Mouse (Mus musculus) mouse embryonic stem cell (cell line): ENCODE measurements around the gene Syne3.

Source experiments
- in situ Hi-C, 2 experiments: fragments of 300-500 bp; cut with MboI; formaldehyde crosslinking; loops; 1 replicate in 1 of 2; 3 replicates in 1 of 2; pipeline ENCODE4 v1.14.3; 2019 to 2020; ENCODE audit warnings: low sequenced_read_pairs in 2 of 2, low pct_unique_long_range_greater_than_20kb in 1 of 2, mixed read lengths in 1 of 2; ENCODE audit not compliant: unreplicated experiment in 1 of 2

Syne3 gene

DNA sequence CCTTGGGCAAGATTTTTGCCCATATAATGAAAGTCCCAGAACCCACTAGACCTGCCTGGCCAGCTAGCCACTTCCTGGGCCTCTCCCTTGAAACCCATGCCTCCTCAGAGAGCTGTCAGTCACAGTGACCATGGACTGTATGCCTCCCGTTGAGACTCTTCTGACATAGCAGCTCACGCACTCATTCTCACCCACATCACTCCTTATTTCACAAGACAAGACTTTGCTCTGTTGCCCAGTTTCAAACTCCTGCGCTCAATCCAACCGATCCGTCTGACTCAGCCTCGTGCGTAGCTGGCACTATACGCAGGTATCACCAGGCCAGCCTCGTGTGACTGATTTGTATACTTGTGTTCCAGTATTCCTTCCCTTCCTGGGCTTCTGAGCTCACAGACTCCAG lies 22.8 kb downstream of the Syne3 start:
- in situ Hi-C loops, result no loop called here

DNA sequence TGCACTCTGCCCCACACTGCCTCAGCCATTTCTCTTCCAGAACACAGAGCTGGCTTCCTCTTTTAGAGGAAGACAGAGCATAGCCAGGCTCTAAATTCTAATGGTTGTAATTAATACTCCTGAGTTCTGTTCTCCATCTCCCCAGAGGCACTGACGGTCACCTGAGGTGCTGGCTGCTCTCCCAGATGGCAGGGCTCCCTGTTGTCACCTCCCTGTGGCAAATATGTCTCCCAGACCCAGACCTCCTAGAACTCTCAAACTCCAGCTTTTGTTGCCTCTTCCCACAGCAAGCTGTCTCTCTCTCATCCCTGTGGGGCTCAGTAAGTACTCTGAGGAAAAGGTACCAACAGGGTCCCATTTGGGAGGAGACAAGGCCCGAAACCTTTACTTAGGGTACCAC lies 23.6 kb downstream of the Syne3 start:
- in situ Hi-C loops, result no loop called here

DNA sequence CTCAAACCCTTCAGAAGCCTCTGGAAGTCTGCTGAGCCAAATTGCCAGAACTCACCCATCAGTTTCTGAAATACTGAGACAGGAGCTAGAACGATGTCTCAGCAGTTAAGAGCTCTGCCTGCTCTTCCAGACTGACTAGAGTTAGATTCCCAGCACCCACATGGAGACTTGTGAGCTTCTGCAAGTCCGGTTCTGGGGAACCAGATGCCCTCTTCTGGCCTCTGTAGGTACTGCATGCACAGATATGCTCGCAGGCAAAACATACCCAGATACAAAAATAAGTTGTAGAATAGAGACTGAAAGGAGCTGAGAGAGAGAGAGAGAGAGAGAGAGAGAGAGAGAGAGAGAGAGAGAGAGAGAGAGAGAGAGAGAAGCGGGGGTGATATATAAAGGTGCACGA lies 24.5 kb downstream of the Syne3 start:
- in situ Hi-C loops, result no loop called here

DNA sequence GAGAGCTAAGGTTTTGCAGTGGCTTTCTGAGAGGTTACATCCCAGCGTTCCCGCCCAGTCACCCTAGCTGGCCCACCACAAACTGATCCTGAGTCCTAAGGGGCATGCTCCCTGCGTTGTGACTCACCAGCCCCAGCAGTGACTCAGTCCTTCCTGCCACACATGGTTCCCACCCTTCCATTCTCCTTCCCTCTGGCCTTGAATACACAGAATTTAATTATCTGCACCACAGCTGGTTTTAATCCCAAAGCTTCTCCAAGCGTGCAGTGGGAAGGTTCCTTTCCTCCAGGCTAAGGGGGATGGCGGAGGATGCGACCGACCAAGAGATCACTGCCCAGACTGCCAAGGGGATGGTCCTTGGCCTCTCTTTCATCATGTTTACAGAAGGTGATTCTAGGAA lies 26.1 kb downstream of the Syne3 start:
- in situ Hi-C loops, result no loop called here

DNA sequence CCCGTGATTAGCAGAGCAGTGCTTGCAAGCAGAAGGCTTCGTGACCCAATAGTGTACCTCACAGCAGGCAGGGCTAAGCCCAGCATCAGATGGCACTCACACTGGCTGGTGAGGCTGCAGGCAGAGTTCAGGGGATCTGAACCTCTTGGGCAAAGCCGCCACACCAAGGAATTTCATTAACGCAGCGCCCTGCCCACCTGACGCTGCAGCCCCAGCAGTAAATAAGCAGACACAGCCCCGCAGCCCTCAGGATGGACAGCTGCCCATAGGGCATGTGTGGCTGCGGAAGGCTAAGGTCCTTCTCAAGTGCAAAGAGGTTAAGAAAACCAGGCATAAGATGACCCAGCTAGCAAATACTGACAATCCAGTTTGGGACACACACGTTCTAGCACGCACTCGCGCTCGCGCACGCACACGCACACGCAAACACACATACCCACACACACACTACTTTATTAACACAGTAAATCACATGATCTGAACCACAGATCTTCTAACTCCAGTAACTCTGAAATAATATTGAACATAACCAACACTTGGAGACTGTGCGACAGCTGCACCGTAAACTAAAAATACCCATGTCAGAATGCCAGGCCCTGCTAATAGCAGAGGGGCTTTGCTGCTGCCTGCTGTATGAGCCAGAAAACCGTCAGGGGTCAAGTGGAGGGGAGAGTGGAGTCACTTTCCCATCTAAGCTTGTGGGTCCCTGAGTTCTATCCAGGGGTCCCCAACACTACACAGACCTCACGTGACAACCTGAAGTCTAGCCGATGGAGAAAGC lies 30.5 kb downstream of the Syne3 start:
- in situ Hi-C loops, result no loop called here

DNA sequence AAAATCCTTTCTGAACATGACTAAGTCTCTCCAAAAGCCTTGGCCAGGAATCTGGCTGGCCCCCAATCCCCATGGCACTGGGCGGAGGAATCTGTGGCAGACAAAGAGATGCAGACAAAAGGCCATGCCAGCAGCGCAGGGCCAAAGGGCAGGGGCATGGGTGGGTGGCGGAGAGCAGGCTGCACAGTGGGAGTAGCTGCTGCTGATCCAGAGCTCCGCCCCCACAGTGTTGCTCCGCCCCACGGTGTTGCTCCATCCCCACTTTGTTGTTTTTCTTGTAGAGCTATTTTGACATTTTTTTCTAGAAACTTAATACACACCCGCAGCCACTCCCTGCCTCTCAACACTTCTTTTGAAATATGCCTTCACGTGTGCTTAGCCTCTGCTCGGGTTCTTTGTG lies 31.2 kb downstream of the Syne3 start:
- in situ Hi-C loops, result no loop called here

DNA sequence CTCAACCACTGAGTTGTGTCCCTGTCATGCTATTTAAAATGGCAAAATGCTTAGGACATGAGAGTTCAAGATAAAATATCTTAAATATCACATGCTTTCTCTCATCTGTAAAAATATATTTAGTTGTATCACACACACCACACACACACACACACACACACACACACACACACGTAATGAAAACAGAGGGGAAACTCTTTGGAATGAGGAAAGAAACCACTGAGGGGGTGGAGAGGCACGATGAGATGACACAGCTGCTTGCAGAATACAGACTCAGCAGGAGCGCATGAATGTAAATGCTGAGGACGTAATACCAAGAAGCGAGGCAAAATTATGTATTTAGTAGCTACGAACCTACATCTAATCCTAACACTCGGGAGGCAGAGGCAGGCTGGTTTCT lies 32.7 kb downstream of the Syne3 start:
- in situ Hi-C loops, result no loop called here

DNA sequence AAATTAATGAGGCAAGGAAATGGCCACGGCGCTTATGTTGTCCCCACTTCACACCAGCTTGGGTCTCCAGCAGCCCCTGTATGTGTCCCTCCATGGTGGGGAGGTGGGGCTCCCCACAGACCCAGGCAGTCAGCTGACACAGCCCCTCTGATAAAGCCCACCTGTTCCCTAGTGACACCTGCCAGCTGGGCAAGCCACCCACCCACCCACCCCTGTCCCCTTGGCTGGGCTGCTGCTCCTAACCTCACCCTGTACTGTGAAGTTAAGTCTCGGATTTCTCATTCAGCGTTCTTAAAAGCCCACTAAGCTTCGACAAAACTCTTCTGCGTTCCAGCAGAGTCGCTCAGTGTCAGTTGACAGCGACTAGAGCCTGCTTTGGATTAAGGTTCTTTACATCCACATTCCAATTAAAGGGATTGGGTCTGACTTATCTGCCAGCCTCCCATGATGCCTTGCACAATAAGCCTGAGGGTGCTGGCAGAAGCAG lies 33.2 kb downstream of the Syne3 start:
- in situ Hi-C loops, result no loop called here

DNA sequence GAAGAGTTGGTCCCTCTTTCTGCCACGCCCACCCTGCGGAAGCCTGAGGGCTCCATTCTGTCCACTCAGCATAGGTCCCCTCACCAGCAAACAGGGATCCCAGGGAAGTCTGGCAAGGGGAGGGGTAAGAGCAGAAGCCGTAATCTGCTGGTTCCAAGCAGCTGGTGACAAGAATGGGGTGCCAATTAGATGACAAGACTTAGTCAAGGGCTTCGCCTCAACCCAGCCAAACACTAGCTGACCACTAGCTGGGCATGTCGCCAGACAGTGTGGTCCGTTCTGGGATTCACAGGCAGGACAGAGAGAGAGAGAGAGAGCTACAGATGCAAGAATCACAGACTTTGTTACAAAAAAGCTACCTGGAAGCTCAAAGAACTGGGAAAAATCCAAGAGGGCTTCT lies 36.7 kb downstream of the Syne3 start:
- in situ Hi-C loops, result no loop called here

DNA sequence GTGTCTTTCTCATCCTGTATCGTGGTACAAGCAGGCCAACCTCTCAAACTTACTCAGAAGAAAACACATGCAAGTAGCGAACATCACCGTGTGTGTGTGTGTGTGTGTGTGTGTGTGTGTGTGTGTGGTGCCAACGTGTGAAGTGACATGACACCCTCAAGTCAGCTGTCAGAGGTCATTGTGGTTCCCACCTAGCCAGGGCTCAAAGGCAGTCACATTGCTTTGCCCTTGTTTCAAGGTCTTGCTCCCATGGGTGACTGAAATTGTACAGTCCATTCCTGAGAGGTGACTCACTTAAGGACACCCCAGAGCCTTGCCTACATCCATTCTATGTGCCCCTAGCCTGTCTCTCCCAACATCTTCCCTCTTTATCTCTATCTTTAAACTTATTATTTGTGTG lies 40.0 kb downstream of the Syne3 start:
- in situ Hi-C loops, result no loop called here

DNA sequence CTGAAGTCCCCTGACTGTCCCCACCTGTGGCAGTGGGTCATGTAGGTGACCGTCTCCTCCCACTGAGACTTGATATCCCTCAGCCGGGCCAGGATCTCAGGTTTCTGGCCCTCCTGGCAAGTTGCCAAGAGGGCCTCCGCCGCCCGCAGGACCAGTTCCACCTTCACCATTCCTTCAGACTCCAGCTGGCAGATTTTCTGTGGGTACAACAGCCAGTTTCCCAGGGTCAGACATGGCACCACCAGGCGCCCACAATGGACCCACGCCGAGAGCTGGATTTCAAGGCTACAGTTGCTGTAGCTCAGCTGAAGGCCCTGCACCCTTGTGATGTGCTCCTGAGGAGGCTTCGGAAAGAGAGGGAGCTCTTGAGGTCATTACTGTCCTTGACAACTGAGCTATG lies 40.4 kb downstream of the Syne3 start:
- in situ Hi-C loops, result no loop called here

DNA sequence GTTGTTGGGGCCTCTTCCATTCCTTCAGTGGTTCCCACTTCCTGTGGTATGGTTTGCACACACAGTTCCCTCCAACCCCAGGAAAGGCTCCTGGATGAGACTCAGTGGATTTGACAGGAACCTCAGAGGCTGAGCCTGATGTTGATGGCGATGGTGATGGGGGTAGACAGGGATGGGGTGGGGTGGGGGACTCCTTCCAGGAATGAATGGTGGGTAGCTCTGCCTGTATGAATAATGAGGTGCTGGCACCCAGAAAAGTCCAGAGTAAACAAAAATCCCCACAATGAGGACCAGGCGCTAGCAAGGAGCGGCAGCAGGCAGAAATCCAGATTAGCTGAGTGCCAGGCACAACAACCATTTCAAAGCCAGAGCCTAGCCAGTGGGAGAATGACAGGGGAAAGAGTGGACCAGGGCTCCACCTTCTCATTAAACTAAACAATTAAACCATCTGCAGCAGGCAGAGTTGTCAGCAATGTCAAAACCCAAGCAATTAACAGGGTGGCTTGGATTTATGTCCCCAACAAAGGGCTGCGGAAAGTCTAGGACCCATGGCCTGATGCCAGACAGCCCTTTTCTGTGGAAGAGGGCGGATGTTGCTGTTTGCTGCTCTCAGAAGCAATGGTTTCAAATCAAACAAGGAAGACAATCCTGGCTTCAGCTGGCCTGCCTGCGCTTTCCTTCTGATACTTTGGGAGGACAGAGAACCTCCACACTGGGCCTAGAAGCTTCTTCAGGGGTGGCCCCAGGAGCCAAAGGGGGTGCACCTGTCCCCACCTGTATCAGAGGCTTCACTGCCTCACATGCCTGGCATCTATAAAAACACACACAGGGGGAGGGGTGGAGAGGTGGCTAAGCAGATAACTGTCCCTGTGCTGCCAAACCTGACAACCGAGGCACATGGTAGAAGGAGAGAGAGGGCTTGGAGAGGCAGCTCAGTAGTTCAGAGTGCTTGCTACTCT lies 44.4 kb downstream of the Syne3 start:
- in situ Hi-C loops, result no loop called here

DNA sequence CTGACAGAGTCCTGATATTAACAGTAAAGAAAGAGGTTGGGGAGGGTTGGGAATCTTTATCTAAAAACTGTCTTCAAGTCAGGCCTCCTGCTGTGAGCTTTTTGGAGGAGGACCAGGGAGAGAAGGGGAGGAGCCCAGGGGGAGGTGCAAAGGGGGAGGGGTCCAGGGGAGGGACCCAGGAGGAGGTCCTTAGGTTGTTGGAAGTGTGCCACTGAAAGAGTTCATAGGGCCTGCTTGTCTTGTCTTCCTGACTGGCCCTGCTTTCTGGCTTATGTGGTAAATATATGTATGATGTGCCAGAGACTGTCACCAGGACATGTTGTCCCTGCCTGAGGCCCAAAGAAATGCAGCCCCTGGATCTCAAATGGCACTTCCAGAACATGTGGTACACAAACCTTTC lies 49.2 kb downstream of the Syne3 start:
- in situ Hi-C loops, result no loop called here

DNA sequence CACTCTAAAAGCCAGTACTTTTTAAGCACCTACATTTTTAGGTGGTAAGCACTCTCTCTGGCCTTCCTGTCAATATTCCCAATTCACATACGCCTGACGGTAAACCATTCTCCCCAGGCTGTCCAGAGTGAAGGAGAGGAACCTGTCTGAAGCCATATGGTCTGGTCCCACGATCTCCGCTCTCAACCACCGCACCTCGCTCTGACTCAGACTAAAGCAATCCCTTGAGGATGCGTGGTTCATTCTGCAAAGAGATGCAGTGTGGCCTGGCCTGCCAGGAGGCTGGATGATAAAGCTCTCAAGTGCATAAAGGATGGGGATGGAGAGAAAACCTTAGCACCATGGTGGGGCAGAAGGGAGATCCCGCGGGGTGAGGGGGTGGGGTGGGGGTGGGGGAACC lies 49.6 kb downstream of the Syne3 start:
- in situ Hi-C loops, result no loop called here

DNA sequence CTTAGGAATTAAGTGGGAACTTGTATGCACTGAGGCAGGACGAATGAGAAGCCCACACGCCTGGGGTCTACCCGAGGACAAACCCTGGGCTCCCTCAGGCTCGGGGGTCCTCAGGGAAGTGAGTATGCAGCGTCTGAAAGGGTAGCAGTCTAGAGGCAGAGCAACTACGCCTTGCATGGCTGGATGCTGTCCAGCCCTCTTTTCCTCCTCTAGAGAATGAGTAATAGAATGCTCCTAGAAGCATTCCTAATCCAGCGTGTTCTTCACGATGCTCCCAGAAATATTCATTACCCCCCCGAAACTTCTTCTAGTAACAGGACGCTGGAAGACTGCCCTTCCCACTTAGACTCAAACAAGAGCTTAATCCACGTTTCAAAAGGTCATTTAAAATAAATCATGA lies 51.3 kb downstream of the Syne3 start:
- in situ Hi-C loops, result no loop called here

DNA sequence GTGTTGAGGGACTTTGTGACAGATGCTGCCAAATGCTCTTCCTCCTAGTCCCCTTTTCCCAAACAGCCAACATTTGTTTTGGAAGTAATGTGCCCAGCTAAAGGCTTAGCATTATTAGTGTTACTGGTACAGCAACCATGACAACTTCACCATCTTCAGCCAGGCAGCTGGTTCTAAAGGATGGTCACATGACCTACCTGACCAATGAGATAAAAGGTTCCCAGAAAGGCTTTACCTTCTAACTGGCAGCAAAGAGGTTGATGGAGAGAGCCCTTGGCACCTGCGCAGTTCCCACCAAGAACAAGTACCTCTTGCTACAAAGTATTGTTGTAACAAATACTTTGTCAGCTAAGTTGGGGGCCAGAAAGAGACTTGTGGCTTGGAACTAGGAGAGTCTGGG lies 52.4 kb downstream of the Syne3 start:
- in situ Hi-C loops, result no loop called here

DNA sequence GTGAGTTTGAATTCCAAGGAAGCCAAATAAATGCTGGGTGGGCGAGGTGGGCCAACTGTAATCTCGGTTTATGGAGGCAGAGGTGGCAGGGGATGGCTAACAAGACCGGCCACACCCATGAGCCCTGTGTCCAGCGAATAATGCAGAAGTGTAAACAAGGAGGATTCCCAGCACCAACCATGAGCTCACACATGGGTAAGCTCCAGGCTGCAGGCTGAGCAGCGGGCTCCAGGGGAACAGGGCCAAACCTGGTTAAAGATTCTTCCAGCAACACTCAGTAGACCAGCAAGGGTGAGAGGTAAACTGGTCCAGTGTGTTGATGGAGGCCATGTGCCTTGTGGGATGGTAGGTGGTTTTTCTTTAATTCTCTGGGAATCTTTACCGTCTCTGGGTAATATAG lies 53.2 kb downstream of the Syne3 start:
- in situ Hi-C loops, result no loop called here

DNA sequence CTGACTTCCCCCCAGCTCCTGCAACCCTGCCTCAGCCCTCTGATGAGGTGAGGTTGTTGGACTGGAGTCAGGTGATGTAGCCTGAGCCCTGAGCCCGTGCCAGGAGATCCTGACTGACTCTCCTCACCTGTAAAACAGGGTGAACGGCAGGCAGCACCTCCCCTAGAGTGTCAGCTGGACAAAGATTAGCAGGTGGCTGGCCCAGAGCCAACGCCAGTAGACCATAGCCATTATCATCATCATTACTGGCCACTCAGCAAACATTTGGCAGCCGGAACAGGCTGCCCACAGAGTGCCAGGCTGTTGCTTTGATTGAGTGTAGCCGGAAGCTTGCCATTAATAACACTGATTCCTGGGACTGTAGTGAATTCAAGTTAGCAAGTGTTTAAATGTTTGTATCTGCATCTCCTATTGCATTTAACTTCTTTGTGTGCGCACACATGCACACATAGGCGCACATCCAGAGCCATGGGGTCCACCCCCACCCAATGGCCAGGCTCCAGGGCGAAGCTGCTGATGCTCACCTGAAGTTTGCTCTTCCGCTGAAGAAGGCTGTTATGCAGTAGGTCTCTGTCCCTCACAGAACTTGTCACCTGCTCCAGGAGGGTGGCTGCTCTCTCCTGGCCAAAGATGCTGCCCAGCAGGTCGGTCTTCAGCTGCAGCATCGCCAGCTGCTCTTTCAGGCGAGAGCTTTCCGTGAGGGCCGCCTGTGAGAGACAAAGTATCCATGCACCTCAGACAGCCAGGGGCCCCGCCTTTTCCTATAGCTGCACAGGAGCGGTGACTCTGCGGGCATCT lies 54.4 kb downstream of the Syne3 start:
- in situ Hi-C loops, result no loop called here

DNA sequence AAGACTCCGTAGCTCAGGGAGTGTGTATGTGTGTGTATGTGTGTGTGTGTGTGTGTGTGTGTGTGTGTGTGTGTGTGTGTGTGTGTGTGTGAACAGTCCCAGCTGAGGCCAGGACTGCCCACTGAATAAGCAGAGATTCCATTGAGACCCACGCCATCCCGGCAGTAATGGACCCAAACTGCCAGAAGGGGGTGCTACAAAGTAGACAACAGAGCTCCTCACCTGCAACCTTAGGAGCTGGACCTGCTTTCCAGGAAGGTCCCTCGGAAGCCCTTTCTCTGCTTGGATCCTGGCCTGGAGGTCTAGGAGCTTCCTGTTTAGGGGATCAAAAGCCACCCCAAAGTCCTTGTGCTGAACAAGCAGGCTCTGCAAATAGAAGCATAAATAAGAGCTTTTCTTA lies 55.7 kb downstream of the Syne3 start:
- in situ Hi-C loops, result loop anchor here in 1 of 2 experiments (5.0 kb wide), 1 partner anchor 73 kb away; no protein-coding TSS in a partner anchor
